12 mouse cellular contexts compared by ENCODE assay signal in genomic region chr1:61414772-61415171, GRCm38 (mm10).
"Had no signal": no experiment of that assay in that cellular context is flagged by ENCODE, and none has a peak within 500 bp of the region (broad histone marks: within the 10 kb centered on the region; RNA-seq: fewer than 3 reads in every experiment).

No protein-coding gene starts in this region.

- H3K9me3 ChIP-seq: limb, embryonic 15.5 days; liver, embryonic 12.5 days; neural tube, embryonic 12.5 days had no signal

- H3K4me3 ChIP-seq: limb, embryonic 15.5 days; liver, embryonic 12.5 days; neural tube, embryonic 12.5 days had no signal

- H3K27me3 ChIP-seq: limb, embryonic 15.5 days; liver, embryonic 12.5 days; neural tube, embryonic 12.5 days had no signal

- H3K27ac ChIP-seq: kidney, postnatal 0 days; limb, embryonic 15.5 days; liver, embryonic 12.5 days; neural tube, embryonic 12.5 days had no signal

- H3K36me3 ChIP-seq: limb, embryonic 15.5 days; liver, embryonic 12.5 days; neural tube, embryonic 12.5 days had no signal

- H3K4me1 ChIP-seq: limb, embryonic 15.5 days; liver, embryonic 12.5 days; neural tube, embryonic 12.5 days had no signal

- ATAC-seq: liver, embryonic 12.5 days had no signal

- H3K4me2 ChIP-seq: limb, embryonic 15.5 days; liver, embryonic 12.5 days; neural tube, embryonic 12.5 days had no signal

- H3K9ac ChIP-seq: limb, embryonic 15.5 days; liver, embryonic 12.5 days; neural tube, embryonic 12.5 days had no signal

- DNase-seq: kidney, adult 11 months; kidney, adult 9 months; kidney, postnatal 36 days; layer of hippocampus, adult 9-11 months; layer of hippocampus, postnatal 36 days; right cerebral cortex, adult 18-20 months; right cerebral cortex, postnatal 25 days; thymus, postnatal 4 days had no signal
